Mouse (Mus musculus) cerebellum, postnatal 4 days (tissue): ENCODE data around the gene Gm884.

Source experiments
- DNase-seq, 2 experiments: peaks; one replicate each; pipeline ENCODE4 v3.0.0; 2022; ENCODE audit warnings: low spot score in 2 of 2, mixed read lengths in 1 of 2

Gene Gm884

GRCm38 (mm10) chr11:103621040-103621439 is at the start of gene Gm884:
Gene Gm884 (minus strand): TSS chr11:103621140.
- no peak for DNase-seq

GRCm38 (mm10) chr11:103666907-103667426 is 46.0 kb upstream of the Gm884 start:
- no peak for DNase-seq

DNA sequence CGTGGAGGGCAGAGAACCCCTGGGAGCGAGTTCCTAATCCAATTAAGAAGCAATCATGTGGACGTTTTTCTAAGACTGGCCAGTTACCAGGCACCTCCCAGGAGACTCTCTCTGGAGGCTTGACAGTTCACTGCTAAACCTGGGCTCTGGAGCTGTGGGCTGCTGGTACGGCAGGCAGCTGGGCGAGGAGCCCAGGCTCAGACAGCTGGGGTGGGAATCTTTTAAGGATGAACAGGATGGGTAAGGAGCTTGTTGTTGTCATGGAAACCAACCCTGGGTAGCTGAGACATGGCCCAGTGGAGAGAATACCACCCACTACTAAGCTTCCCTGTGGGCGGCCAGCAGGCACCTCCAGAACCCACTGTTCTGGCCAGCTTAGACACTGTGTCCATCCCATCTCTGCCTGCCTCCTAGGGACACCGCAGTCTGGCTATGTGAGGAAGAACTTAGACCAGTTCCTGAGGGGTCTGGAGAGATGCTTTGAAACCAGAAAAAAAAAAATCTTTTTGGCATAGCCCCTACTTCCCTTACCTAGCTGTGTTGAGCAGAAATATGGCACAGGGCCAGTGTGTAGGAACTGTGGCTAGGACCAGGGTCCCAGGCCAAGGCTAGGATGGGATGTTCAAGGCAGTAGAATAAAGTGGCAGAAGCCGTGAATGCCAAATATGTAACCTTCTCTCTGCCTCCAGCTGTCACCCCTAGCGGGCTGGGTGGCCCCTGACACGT is 45.4 kb upstream of the Gm884 start:
- peak; percentile 37 to 86 for DNase-seq

GRCm38 (mm10) chr11:103665695-103666094 is 44.8 kb upstream of the Gm884 start:
- no peak for DNase-seq

GRCm38 (mm10) chr11:103663119-103663518 is 42.2 kb upstream of the Gm884 start:
- no peak for DNase-seq

GRCm38 (mm10) chr11:103662546-103662945 is 41.6 kb upstream of the Gm884 start:
- DNase-seq = no peak

GRCm38 (mm10) chr11:103661863-103662262 is 40.9 kb upstream of the Gm884 start:
- peak in 1 of 2 experiments; percentile 37 for DNase-seq

DNA sequence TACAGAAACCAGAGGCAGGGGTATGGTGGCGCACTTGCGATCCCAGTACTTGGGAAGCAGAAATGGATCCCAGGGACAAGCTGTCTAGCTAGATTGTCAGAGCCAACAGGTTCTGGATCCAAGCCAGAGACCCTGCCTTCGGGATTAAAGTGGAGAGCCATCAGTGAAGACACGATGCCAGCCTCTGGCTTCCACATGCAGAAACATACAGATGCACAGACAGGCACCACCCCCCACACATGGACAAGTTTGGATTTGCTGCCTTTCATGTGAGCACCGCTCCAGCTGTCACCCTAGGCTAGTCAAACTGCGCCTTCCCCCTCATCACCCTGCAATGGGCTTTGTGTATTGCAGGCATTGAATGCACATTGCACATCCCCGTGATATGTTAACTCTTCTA is 37.2 kb upstream of the Gm884 start:
- DNase-seq = peak in 1 of 2 experiments; percentile 59

DNA sequence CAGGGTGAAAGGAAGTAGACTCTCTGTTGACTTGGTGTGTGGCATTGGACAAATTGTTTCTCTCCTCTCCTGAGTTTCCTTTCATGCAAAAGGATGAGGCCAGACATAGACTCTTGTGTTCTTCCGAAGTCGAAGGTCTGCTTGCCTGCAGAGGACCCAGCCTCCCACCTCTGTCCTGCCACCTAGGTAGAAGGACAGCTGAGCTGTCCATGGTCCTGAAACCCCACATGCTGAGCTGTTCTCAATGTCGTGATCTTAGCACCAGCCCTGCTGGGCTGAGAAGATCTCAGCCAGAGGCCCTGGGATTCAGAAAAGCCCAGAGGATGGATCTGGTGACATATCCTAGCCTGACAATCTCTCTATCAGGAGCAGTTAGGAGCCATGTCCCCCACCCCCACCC is 35.6 kb upstream of the Gm884 start:
- no peak for DNase-seq

- DNase-seq = no peak
Measured at GRCm38 (mm10) chr11:103653359-103653965, 32.5 kb upstream of the Gm884 start.

- DNase-seq = no peak
Measured at GRCm38 (mm10) chr11:103651426-103651825, 30.5 kb upstream of the Gm884 start.

GRCm38 (mm10) chr11:103649983-103650493 is 29.1 kb upstream of the Gm884 start:
- peak in 1 of 2 experiments; percentile 16 for DNase-seq

DNA sequence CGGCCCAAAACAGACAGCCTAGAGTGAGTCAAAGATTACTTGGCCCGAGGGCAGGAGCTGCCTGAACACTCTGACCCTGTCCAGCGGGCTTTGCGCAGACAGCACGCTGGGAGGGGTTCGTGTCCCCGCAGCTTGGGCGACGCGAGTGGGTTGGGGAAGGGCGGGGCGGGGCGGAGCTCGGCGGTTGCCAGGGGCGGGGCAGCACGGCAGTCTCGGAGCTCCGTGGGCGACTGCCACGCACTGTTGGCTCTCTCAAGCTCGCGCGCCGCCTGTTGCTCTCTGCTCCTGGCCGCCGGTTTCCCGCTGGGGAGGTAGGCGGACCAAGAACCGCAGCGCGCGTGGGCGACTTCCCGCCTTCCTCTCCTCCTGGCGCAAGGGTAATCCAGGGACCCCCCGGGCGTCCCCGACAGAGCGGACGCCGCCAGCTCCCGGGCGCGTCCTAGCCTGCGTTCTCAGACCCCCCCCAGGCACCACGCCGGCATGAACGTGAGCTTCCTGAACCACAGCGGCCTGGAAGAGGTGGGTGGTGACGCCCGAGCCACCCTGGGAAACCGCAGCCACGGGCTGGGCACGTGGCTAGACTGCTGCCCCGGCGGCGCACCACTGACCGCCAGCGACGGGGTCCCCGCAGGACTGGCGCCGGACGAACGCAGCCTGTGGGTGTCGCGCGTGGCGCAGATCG is 28.5 kb upstream of the Gm884 start, which contains the start of gene Rprml:
Gene Rprml (plus strand): TSS at position 270 of the 682 bp plus-strand sequence.
- no peak for DNase-seq

- DNase-seq = no peak
Measured at GRCm38 (mm10) chr11:103648656-103649055, 27.7 kb upstream of the Gm884 start.

- DNase-seq = no peak
Measured at GRCm38 (mm10) chr11:103647921-103648620, 27.1 kb upstream of the Gm884 start.

DNA sequence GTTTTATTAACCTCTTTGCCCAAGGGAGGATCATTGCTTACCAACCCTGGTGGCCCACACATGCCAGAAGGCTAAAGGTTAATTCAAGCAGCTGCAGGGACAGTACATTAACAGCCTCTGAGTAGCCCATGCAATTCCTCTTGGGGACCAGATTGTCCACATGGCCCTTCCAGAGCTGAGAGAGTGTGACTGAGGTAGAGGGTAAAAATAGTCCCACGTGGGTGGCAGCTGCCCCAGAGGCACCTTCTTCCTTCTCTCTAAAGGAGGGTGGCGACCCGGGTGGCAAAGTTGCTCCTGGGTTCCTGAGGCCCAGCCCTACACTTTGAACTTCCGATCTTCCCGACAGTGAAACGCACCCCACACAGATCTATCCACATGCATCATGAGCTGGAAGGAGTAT is 25.4 kb upstream of the Gm884 start:
- DNase-seq = no peak

GRCm38 (mm10) chr11:103645731-103646130 is 24.8 kb upstream of the Gm884 start:
- DNase-seq = no peak

- no peak for DNase-seq
Measured at GRCm38 (mm10) chr11:103643211-103643610, 22.3 kb upstream of the Gm884 start.

DNA sequence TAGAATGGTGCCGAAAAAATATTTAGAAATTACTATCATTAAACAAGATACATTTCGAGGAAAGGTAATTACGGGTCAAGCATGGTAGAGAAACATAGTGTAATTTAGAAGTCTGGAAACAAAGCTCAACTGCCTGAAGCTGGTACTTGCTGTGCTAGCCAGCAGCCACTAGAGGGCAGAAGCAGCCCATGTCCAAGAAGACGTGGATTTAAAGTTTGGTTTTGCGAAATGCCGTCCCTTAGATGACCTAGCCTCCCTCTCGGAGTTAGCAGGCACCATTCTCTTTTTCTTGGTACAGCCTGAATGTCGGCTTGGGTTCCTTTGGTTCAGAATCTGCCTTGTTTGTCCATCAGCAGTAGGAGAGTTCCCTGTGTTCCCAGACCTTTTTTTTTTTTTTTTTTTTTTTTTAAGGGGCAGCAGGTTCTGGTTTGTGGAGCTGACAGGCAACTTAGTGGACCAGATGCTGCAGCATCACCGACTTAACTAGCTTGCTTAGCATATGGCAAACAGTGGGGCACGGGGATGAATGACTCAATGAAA is 18.5 kb upstream of the Gm884 start:
- DNase-seq = peak; percentile 55 to 65

DNA sequence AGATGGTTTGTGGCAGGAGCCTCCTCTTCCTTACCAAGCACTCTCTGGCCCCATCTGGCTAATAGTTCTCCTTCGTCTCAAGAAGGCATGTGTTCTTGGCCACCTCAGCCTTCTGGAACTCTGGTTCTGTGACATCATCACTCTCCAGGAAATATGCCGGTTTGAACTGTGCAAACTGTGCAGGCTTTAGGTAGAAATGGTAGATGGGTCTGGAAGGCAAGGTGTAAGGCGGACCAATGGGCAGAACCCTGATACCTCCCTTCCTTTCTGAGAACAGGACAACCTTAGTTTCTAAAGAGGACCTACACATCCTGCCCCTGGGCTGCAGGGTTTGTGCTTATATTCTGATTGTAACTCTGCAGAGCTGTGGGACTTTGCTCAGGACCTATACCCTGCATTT is 17.9 kb upstream of the Gm884 start, which contains the start of gene Lyzl6:
Gene Lyzl6 (minus strand): TSS at position 101 of the 400 bp plus-strand sequence.
- no peak for DNase-seq

GRCm38 (mm10) chr11:103636261-103636660 is 15.3 kb upstream of the Gm884 start:
- DNase-seq = no peak
